Mouse (Mus musculus): ENCODE measurements around the gene Unc5cl. TPM values are rescaled to one million over a fixed set of nuclear protein-coding genes. Genes with fewer than 3 reads are reported as not detected.

The Unc5cl gene
- polyA plus RNA-seq, 1 experiment from 2014 or later = 0.69 TPM

DNA sequence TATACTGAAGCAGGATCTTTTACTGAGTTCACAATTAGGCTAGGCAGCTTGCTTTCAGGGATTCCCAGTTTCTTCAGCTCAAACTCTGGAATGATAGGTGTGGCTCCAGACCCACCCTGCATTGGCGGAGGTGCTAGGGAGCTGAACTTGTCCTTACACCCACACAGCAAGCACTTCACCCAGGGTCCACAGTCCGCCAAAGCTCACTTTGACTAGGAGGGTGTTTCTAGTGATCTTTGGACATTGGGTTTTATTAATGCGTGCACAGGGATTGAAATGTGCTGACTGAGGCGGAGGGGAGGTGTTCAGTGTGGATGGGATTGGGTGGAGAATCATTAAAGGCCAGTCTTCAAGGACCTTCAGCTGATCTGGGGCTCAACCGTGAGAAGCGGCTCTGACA lies 93.0 kb downstream of the Unc5cl start:
- Histone ChIP-seq H3K27me3 (replicated peaks; ENCODE audit: insufficient read depth, low read length) (no peaks in the 10 kb centered on the region), H3K4me3 (ENCODE audit: low read depth, low read length) (no peak overlapping the region), H3K36me3 (ENCODE audit: insufficient read depth, low read length) (no peaks in the 10 kb centered on the region), H3K27ac (ENCODE audit: low read length) (no peak overlapping the region), H3K9me3 (ENCODE audit: low read length) (no peaks in the 10 kb centered on the region), H3K4me1 (ENCODE audit: insufficient read depth, low read depth, low read length) (no peaks in the 10 kb centered on the region), H3K9ac (replicated peaks; ENCODE audit: low read depth) (no peak overlapping the region), H3K4me2 (replicated peaks; ENCODE audit: low read depth, low read length) (no peak overlapping the region)
- WGBS = 67% methylated on average over 6 of the region's 6 CpGs
- DNase-seq (ENCODE audit: low spot score) (no peak), ATAC-seq (no peak)
- no peak for TF ChIP-seq EP300 (IDR thresholded peaks at IDR 0.05)
- TF ChIP-seq CTCF (IDR thresholded peaks at IDR 0.05) = no peak

DNA sequence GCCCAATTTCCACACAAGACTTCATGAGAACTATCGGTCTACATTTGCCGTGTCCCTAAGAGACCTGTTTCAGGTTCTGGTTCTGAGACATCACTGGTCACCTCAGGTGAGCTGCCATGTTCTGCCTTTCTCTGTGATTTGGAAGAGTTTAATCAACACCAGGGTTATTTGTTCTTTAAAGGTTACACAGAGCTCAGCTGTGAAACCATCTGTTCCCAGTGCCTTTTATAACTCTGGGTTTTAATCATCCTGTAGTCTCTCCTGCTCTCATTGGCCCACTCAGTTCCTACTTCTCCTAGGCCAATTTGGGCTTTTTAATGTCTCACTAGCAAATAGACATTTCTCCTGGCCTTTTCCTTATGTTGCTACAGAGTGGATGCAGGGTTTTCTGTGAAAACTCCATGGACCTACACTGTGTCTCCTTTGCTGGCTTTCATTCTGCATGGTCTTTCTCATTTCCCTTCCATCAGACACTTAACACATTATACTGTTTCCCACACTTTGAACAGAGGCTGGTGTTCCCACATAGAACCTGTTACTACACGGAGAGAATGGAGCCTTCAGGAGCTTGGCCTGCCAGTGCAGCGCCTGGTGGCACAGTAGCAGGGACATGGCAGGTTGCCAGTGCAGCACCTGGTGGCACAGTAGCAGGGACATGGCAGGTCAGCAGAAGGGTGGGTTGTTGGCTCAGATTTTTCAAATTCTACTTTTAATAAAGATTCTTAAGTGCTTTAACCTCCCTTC lies 97.3 kb downstream of the Unc5cl start:
- Histone ChIP-seq H3K4me3 (ENCODE audit: low read depth, low read length) (no peak overlapping the region), H3K4me2 (replicated peaks; ENCODE audit: low read depth, low read length) (no peak overlapping the region), H3K9me3 (ENCODE audit: low read length) (no peaks in the 10 kb centered on the region), H3K36me3 (ENCODE audit: insufficient read depth, low read length) (no peaks in the 10 kb centered on the region), H3K27me3 (replicated peaks; ENCODE audit: insufficient read depth, low read length) (no peaks in the 10 kb centered on the region), H3K27ac (ENCODE audit: low read length) (no peak overlapping the region), H3K9ac (replicated peaks; ENCODE audit: low read depth) (no peak overlapping the region), H3K4me1 (ENCODE audit: insufficient read depth, low read depth, low read length) (no peaks in the 10 kb centered on the region)
- DNase-seq (ENCODE audit: low spot score) (no peak), ATAC-seq (no peak)
- 82% methylated on average over 4 of the region's 4 CpGs for WGBS
- TF ChIP-seq EP300 (IDR thresholded peaks at IDR 0.05) (no peak), CTCF (IDR thresholded peaks at IDR 0.05) (no peak)

DNA sequence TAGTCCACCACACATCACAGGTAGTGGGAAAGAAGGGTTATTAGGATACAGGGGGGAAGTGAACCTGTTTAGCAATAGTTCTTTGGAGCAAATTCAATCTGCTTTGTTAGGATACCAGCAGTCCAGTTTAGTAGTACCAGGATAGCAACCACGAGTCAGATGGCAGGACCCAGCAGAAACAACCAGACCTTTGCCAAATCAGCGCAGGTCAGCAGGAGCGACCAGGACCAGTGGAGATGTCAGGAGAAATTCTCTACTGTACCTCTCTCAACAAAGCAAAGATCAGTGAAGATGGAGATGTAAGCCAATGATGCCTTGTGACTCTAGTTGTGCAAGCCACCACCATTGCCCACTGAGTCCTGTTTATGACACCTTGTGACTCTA lies 97.8 kb downstream of the Unc5cl start:
- TF ChIP-seq EP300 (IDR thresholded peaks at IDR 0.05) (no peak), CTCF (IDR thresholded peaks at IDR 0.05) (no peak)
- Histone ChIP-seq H3K36me3 (ENCODE audit: insufficient read depth, low read length) (no peaks in the 10 kb centered on the region), H3K4me3 (ENCODE audit: low read depth, low read length) (no peak overlapping the region), H3K27me3 (replicated peaks; ENCODE audit: insufficient read depth, low read length) (no peaks in the 10 kb centered on the region), H3K4me2 (replicated peaks; ENCODE audit: low read depth, low read length) (no peak overlapping the region), H3K4me1 (ENCODE audit: insufficient read depth, low read depth, low read length) (no peaks in the 10 kb centered on the region), H3K27ac (ENCODE audit: low read length) (no peak overlapping the region), H3K9me3 (ENCODE audit: low read length) (no peaks in the 10 kb centered on the region), H3K9ac (replicated peaks; ENCODE audit: low read depth) (no peak overlapping the region)
- ATAC-seq (no peak), DNase-seq (ENCODE audit: low spot score) (no peak)
- 84% methylated on average over 3 of the region's 3 CpGs for WGBS

DNA sequence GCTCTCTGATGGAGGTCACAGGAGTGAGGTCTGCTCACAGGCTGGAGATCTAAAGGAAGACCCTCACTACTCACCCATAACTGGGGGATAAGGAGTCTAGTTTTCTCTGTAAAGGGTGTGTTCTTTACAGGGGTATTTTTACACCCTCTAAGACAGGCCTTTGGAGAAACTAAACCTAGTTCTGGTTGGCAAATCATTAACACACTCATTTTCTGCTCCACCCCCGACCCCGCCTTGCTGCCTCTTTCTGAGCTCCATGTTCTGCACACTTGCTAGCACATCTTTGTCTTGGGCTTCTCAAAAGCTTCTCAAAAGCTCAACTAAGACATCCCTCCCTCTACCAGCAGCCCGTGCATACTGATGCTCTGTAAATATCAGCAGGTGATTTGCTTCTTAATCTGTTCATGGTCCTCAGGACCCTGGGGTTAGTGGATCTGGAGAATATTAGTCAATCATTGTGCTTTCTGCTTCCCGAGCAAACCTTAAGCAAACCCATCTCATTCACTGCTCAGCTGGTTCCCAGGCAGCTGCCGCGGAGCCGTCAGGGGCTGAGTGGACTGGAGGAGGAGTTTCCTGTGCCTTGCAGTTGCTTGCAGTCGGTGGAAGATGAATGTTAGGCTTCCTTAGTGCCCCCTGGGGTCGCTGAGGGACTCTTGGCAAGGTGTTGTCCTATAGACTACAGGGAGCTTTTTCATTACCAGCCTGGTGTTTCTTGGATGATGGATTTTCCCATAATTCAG lies 101.7 kb downstream of the Unc5cl start:
- Histone ChIP-seq H3K27me3 (replicated peaks; ENCODE audit: insufficient read depth, low read length) (no peaks in the 10 kb centered on the region), H3K4me1 (ENCODE audit: insufficient read depth, low read depth, low read length) (no peaks in the 10 kb centered on the region), H3K27ac (ENCODE audit: low read length) (no peak overlapping the region), H3K4me3 (ENCODE audit: low read depth, low read length) (no peak overlapping the region), H3K9ac (replicated peaks; ENCODE audit: low read depth) (no peak overlapping the region), H3K4me2 (replicated peaks; ENCODE audit: low read depth, low read length) (no peak overlapping the region), H3K36me3 (ENCODE audit: insufficient read depth, low read length) (no peaks in the 10 kb centered on the region), H3K9me3 (ENCODE audit: low read length) (no peaks in the 10 kb centered on the region)
- ATAC-seq (no peak), DNase-seq (ENCODE audit: low spot score) (no peak)
- TF ChIP-seq CTCF (IDR thresholded peaks at IDR 0.05) (no peak), EP300 (IDR thresholded peaks at IDR 0.05) (no peak)
- 19% methylated on average over 9 of the region's 9 CpGs for WGBS

DNA sequence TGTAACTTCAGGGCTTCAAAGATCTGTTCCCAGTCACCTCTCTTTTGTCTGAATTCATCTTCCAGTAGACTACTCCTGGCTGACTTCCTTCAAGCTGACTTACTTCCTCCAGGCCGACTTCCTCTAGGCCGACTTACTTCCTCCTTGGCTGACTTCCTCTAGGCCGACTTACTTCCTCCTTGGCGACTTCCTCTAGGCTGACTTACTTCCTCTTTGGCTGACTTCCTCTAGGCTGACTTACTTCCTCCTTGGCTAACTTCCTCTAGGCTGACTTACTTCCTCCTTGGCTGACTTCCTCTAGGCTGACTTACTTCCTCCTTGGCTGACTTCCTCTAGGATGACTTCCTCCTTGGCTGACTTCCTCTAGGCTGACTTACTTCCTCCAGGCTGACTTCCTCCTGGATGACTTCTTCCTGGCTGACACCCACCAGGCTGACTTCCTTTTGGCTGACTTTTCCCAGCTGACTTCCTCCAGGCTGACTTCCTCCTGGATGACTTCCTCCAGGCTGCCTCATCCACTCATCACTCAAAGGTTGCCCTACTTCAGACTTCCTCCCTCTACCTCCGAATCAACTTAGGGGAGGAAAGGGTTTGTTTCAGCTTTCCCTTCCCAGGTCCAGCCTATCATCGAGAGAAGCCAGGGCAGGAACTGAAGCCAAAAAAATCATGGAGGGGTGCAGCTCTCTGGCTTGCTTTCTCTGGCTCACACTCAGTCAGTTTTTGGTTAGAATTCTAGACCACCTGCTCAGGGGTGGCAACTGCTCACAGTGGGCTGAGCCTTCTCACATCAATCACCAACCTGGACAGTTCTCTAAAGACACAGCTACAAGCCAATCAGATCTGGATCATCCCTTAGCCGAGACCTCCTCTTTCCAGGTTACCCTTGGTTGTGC lies 103.4 kb downstream of the Unc5cl start:
- H3K36me3 ChIP-seq (ENCODE audit: insufficient read depth, low read length) = no peaks in the 10 kb centered on the region
- ATAC-seq = no peak
- 71% methylated on average over 7 of the region's 7 CpGs for WGBS
- TF ChIP-seq CTCF (IDR thresholded peaks at IDR 0.05) (no peak), EP300 (IDR thresholded peaks at IDR 0.05) (no peak)
- no peak overlapping the region for H3K4me2 ChIP-seq (replicated peaks; ENCODE audit: low read depth, low read length)
- DNase-seq (ENCODE audit: low spot score) = no peak
- H3K9me3 ChIP-seq (ENCODE audit: low read length) = no peaks in the 10 kb centered on the region
- H3K27ac ChIP-seq (ENCODE audit: low read length) = no peak overlapping the region
- no peaks in the 10 kb centered on the region for H3K4me1 ChIP-seq (ENCODE audit: insufficient read depth, low read depth, low read length)
- no peaks in the 10 kb centered on the region for H3K27me3 ChIP-seq (replicated peaks; ENCODE audit: insufficient read depth, low read length)
- no peak overlapping the region for H3K9ac ChIP-seq (replicated peaks; ENCODE audit: low read depth)
- no peak overlapping the region for H3K4me3 ChIP-seq (ENCODE audit: low read depth, low read length)

DNA sequence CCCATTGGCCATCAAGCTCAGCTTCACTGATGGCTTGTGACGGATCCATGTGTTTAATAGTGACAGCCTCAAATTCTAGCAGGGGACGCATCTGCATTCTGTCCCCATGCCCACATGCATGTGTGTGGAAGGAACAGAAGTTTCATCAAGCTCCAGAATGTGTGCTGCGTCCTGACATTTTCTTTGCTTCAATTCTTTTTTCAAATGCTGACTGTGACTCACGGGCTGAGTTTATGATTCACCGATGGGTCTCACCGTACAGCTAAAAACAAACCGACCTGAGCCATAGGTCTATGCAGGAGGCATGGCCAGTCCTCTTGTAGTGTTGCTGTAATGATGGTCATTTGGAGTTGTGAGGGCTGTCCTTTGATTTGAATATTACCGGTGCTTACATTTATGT lies 110.2 kb downstream of the Unc5cl start:
- DNase-seq (ENCODE audit: low spot score) (no peak), ATAC-seq (no peak)
- no peak overlapping the region for H3K4me3 ChIP-seq (ENCODE audit: low read depth, low read length)
- H3K4me1 ChIP-seq (ENCODE audit: insufficient read depth, low read depth, low read length) = no peaks in the 10 kb centered on the region
- no peak overlapping the region for H3K9ac ChIP-seq (replicated peaks; ENCODE audit: low read depth)
- TF ChIP-seq EP300 (IDR thresholded peaks at IDR 0.05) (no peak), CTCF (IDR thresholded peaks at IDR 0.05) (no peak)
- H3K27me3 ChIP-seq (replicated peaks; ENCODE audit: insufficient read depth, low read length) = no peaks in the 10 kb centered on the region
- no peak overlapping the region for H3K27ac ChIP-seq (ENCODE audit: low read length)
- WGBS = 87% methylated on average over 8 of the region's 8 CpGs
- H3K4me2 ChIP-seq (replicated peaks; ENCODE audit: low read depth, low read length) = no peak overlapping the region
- H3K9me3 ChIP-seq (ENCODE audit: low read length) = no peaks in the 10 kb centered on the region
- H3K36me3 ChIP-seq (ENCODE audit: insufficient read depth, low read length) = no peaks in the 10 kb centered on the region

Measured in lung, postnatal 0 days (tissue).